Mouse (Mus musculus) lung, postnatal 0 days (tissue): Measurements from ENCODE around the gene Psg16.

ENCODE experiments used
- CTCF ChIP-seq: IDR thresholded peaks from 2 replicates; pipeline ENCODE4 v1.5.1; 2016; ENCODE audit warnings: antibody characterized with exemption, mild to moderate bottlenecking
- EP300 ChIP-seq: IDR thresholded peaks from 2 replicates; pipeline ENCODE4 v1.6.1; 2016; ENCODE audit warnings: antibody characterized with exemption, mild to moderate bottlenecking, control low read depth

DNA sequence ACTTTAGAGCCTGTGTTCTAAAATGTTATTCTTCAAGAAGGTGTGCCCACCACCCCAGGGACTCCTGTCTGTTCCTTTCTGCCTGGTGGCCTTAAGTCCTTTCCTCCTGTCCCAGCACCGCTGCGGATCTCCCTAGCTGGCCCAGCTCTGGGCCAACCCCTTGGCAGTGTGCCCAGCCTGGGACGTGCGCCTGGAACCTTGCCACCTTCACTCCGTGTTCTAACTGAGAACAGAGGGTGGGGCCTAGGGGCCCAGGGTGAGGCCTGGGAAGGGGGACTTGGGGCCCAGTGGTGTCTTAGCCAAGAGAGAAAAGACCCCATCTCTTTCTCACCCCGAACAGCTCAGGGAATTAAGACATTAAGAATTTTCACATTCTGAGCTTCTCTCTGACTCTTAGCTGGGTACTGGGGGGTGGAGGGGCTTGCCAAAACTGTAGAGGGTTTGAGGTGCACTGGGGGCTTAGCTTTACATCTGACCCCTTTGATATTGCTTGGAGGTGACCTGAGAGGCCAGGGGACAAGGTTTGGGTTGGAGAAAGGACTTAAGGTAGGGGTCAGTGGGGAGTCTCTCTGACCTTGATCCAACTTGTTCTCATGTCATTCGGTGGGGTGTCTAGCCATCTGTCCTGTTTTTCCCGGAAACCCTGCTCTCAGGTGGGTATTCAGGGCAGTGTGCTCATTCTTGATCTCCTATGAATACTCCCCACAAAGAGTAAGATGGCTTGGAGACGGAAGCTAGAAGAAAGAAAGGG lies 13.6 kb upstream of the Psg16 start:
- no peak for TF ChIP-seq CTCF
- TF ChIP-seq EP300, result peak; percentile 83
